Mouse (Mus musculus): ENCODE results near the gene Cd47. TPM values are rescaled to one million over a fixed set of nuclear protein-coding genes. Genes with fewer than 3 reads are reported as not detected.

Cd47 gene
- polyA plus RNA-seq, 1 experiment from 2014 or later: 40.0 TPM

DNA sequence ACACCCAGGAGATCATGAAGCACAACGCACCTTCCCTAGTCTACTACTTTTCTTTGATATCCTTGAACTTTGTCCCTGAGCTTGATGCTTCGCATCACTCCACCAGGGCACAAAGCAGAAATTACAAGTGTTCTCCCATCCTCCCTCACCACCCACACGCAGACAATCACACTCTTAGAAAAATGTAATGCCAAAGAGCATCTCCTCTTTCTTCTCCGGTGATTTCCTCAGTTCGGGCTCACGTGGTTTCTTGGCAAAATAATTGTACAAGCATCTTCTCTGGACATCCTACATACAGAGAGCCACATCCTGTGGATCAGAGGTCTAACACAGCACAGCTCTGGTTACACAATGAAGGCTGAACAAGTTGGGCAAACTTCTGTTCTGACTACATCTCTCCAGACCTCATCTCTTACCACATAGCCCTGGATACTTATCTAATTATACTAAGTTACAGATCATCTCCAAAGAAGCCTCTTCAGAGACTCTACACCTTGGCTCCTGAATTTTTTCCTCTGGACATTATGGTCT lies 36.4 kb downstream of the Cd47 start:
- Histone ChIP-seq H3K27me3 (no peaks in the 10 kb centered on the region), H3K4me3 (replicated peaks) (no peak overlapping the region), H3K9ac (replicated peaks) (no peak overlapping the region), H3K4me1 (replicated peaks) (peaks cover 5% of the 10 kb centered on the region; the same call in 1 of the 2 replicates), H3K36me3 (no peaks in the 10 kb centered on the region), H3K4me2 (no peak overlapping the region), H3K27ac (no peak overlapping the region), H3K9me3 (no peaks in the 10 kb centered on the region)
- no peak for ATAC-seq (ENCODE audit: insufficient number of reproducible peaks, insufficient read depth, low FRiP score, low TSS enrichment, low read depth)
- WGBS: 88% methylated on average over 6 of the region's 6 CpGs

DNA sequence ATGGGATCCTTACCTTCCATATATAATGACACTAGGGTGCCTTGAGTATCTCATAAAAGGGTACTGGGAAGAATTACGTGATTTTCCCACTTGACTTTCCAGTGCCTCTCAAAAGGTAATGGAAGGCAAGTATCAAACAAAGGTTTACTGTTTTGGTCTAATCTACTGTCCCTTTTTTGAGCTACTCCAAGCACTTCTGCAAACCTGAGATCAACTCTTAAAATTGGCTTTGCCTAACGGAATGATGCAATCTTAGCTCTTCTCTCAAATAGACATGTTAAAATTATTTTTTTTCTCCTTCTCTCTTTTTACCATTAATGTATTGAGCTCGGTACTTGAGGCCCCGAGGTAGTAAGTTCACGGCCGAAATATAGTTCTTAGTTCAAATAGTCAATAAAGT lies 38.6 kb downstream of the Cd47 start:
- no peak for ATAC-seq (ENCODE audit: insufficient number of reproducible peaks, insufficient read depth, low FRiP score, low TSS enrichment, low read depth)

DNA sequence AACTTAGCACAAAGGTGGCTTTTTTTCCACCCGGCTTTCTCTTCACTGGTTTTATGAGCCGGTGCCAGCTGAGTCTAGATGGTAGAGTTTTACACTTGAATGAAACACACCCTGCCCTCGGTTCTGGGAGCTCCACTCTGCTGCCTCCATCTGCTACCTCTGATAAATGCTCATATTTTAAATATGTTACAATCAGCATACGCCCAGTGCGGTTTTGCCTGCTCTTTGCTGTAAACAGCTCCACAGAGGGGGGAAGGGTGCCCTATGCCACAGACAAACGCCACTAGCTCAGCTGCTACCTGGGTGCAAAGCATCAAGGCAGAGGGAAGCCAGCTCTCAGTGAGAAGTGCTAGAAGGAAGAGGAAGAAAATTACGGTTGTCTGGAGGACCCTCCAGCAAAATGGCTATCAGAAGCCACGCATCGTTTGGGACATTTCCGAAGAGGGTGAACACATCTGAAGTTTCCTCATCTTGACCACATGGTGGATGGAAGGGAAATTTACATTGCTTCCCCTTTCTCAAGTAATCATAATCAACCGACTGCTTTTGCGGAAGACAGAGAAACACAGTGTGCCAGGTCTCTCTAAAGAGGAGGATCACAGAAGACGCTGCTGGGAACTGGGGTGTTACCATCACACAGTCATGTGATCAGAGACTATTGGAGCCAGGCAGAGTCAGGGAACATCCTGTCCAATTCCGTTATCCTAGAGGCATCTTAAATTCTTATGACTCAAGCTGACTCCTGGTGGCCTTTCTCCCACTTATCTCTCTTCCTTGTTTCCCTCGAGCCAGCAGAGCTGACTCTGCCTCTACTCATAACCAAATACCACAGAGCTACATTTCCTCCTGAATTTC lies 39.6 kb downstream of the Cd47 start:
- Histone ChIP-seq H3K4me2 (no peak overlapping the region), H3K27me3 (no peaks in the 10 kb centered on the region), H3K9me3 (no peaks in the 10 kb centered on the region), H3K9ac (replicated peaks) (no peak overlapping the region), H3K36me3 (no peaks in the 10 kb centered on the region), H3K4me1 (replicated peaks) (peaks cover 5% of the 10 kb centered on the region; the same call in 1 of the 2 replicates), H3K4me3 (replicated peaks) (no peak overlapping the region), H3K27ac (no peak overlapping the region)
- no peak for ATAC-seq (ENCODE audit: insufficient number of reproducible peaks, insufficient read depth, low FRiP score, low TSS enrichment, low read depth)
- 61% methylated on average over 15 of the region's 15 CpGs for WGBS

More for the DNA sequence above, 38.6 kb downstream of the Cd47 start:
- no peaks in the 10 kb centered on the region for H3K9me3 ChIP-seq
- WGBS: 88% methylated on average over 6 of the region's 6 CpGs
- H3K4me3 ChIP-seq (replicated peaks): no peak overlapping the region
- H3K4me2 ChIP-seq: no peak overlapping the region
- H3K36me3 ChIP-seq: no peaks in the 10 kb centered on the region
- H3K27me3 ChIP-seq: no peaks in the 10 kb centered on the region
- no peak overlapping the region for H3K9ac ChIP-seq (replicated peaks)
- H3K27ac ChIP-seq: no peak overlapping the region
- H3K4me1 ChIP-seq (replicated peaks): peaks cover 5% of the 10 kb centered on the region; the same call in 1 of the 2 replicates

DNA sequence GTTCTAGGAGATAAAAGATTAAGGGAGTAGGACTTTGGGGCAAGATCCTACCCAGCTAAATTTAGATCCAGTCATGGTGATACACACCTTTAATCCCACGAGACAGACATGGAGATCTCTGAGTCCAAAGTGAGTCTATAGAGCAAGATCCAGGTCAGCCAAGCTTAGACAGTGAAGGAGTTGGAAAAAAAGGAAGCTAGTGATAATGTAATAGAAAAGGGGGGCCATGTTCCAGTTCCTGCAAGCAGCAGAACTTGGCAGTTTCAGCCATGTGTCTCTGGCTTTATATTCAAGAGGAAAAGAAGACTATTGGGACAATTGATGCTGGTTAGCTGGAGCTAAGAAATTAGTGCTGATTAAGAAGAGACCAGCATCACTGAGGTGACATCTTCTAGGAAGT lies 43.4 kb downstream of the Cd47 start:
- ATAC-seq (ENCODE audit: insufficient number of reproducible peaks, insufficient read depth, low FRiP score, low TSS enrichment, low read depth): no peak
- peaks cover 5% of the 10 kb centered on the region; the same call in 1 of the 2 replicates for H3K4me1 ChIP-seq (replicated peaks)
- H3K4me3 ChIP-seq (replicated peaks): no peak overlapping the region
- H3K27me3 ChIP-seq: no peaks in the 10 kb centered on the region
- no peak overlapping the region for H3K27ac ChIP-seq
- 68% methylated on average over 1 of the region's 1 CpGs for WGBS
- H3K9me3 ChIP-seq: no peaks in the 10 kb centered on the region
- H3K36me3 ChIP-seq: no peaks in the 10 kb centered on the region
- H3K9ac ChIP-seq (replicated peaks): no peak overlapping the region
- H3K4me2 ChIP-seq: no peak overlapping the region

DNA sequence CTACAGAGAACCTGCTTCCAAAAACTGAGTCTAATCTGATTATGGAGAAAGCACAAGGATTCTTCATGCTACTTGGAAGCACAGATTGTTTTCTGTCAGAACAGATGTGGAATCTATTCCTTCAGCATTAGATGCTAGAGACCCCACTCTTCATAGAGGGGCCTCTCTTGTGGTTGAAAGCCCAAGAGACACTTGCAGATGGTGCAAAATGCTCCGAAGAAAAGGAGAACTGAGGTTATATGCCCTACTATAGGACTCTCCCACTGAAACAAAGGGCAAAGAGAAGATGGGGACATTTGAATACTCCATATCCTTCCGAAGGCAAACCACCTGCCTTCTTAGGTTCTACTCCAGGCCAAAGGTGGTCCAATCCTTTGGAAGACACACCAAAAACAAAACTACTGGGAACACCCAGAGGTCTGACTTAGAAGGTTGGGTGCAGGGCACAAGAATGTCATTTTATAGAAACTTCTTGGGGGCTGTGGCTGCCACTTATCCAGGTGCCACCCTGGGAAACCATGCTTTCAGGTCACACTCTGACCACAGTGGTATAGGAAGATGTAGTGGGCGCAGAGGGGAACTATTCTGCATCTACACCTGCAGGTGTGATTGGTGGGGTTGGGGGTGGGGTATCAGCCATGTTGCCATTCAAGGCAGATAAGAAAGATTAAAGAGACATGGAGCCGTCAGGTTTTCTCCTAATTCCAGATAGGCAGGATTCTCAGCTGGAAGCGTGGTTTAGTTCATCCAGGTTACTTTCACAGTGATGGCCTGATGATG lies 47.1 kb downstream of the Cd47 start:
- H3K9me3 ChIP-seq: no peaks in the 10 kb centered on the region
- no peak overlapping the region for H3K4me3 ChIP-seq (replicated peaks)
- no peak overlapping the region for H3K4me2 ChIP-seq
- 89% methylated on average over 5 of the region's 5 CpGs for WGBS
- H3K9ac ChIP-seq (replicated peaks): no peak overlapping the region
- H3K36me3 ChIP-seq: no peaks in the 10 kb centered on the region
- H3K27me3 ChIP-seq: no peaks in the 10 kb centered on the region
- no peak for ATAC-seq (ENCODE audit: insufficient number of reproducible peaks, insufficient read depth, low FRiP score, low TSS enrichment, low read depth)
- no peaks in the 10 kb centered on the region for H3K4me1 ChIP-seq (replicated peaks)
- H3K27ac ChIP-seq: no peak overlapping the region

DNA sequence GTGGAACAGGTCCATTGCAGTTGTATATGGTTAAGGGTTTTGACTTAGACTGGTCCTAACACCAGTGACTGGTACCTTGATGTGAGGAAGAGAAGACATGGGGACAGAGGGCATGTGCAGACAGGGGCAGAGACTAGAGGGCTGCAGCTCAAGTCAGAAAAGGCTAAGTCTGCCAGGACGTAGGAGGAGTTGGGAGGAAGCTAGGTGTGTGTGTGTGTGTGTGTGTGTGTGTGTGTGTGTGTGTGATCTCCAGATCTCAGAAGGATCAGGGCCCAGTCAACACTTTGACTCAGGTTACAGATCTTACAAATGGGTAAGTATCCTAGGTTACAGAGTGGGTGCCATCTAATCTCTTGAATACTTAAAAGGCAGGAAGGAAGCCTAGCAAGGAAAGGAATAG lies 48.3 kb downstream of the Cd47 start:
- 71% methylated on average over 1 of the region's 1 CpGs for WGBS
- ATAC-seq (ENCODE audit: insufficient number of reproducible peaks, insufficient read depth, low FRiP score, low TSS enrichment, low read depth): no peak

DNA sequence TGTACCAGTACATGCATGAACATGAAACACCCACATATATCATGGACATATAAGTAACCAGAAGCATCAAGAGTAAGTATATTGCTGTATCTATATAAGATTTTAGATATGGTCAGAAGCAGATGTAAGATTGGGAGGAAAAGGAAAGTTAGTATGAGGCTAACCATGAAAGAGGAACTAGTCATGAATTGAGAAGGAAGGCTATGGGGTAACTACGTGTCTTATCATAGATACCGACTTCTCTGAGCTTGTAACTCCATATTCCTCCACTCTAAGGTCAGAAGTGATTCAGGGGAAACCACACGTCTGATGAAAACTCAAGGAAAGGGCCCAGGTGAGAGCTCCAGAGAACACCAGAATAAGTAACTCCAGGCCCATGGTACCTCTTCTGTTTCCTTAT lies 52.6 kb downstream of the Cd47 start:
- no peaks in the 10 kb centered on the region for H3K27me3 ChIP-seq
- H3K4me1 ChIP-seq (replicated peaks): no peaks in the 10 kb centered on the region; the same call in none of the 2 replicates
- ATAC-seq (ENCODE audit: insufficient number of reproducible peaks, insufficient read depth, low FRiP score, low TSS enrichment, low read depth): no peak
- no peak overlapping the region for H3K4me3 ChIP-seq (replicated peaks)
- 82% methylated on average over 3 of the region's 3 CpGs for WGBS
- H3K4me2 ChIP-seq: no peak overlapping the region
- H3K27ac ChIP-seq: no peak overlapping the region
- H3K9me3 ChIP-seq: no peaks in the 10 kb centered on the region
- no peak overlapping the region for H3K9ac ChIP-seq (replicated peaks)
- no peaks in the 10 kb centered on the region for H3K36me3 ChIP-seq

More for the DNA sequence above, 48.3 kb downstream of the Cd47 start:
- no peaks in the 10 kb centered on the region for H3K36me3 ChIP-seq
- no peak overlapping the region for H3K9ac ChIP-seq (replicated peaks)
- H3K9me3 ChIP-seq: no peaks in the 10 kb centered on the region
- no peaks in the 10 kb centered on the region for H3K4me1 ChIP-seq (replicated peaks)
- no peak overlapping the region for H3K4me3 ChIP-seq (replicated peaks)
- no peak overlapping the region for H3K4me2 ChIP-seq
- H3K27ac ChIP-seq: no peak overlapping the region
- H3K27me3 ChIP-seq: no peaks in the 10 kb centered on the region

DNA sequence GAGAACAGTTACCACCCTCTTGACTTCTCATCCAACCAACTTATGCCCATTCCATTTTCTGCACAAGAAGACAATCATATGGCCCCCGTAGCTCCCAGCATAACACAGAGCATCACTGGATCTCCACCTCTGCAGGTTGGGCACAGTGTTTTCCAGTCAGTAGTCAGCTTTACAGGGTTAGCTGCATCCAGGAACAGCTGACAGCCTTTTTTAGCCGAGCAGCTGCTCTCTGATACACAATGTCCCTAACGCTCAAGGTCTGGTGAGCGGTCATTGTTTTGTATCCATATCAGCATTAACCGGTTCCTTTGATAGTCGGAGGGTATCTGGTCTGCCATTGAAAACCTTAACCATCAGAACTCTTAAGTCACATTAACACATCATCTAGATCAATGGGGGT lies 53.3 kb downstream of the Cd47 start:
- Histone ChIP-seq H3K4me2 (no peak overlapping the region), H3K9ac (replicated peaks) (no peak overlapping the region), H3K4me3 (replicated peaks) (no peak overlapping the region), H3K9me3 (no peaks in the 10 kb centered on the region), H3K27ac (no peak overlapping the region), H3K4me1 (replicated peaks) (peaks cover 2% of the 10 kb centered on the region), H3K27me3 (no peaks in the 10 kb centered on the region), H3K36me3 (no peaks in the 10 kb centered on the region)
- 89% methylated on average over 6 of the region's 6 CpGs for WGBS
- no peak for ATAC-seq (ENCODE audit: insufficient number of reproducible peaks, insufficient read depth, low FRiP score, low TSS enrichment, low read depth)

DNA sequence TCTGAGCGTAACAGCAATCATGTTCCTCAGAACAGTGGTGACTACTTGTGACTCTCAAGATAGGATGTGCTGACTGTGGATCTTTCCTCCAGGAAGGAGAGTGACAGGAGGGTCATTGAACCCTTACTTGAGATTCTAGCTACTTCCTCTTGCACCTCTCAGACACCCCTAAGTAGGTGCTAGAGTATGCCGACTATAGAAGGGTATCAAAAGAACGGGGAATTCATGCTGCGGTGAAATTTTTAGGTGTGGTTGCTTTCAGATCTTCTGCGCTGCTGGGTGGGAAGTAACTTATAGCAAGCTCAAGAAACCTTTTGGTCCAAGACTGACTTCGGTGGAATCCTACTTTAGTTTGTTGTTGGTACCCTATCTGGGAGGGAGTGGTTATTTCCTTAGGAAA lies 53.9 kb downstream of the Cd47 start:
- Histone ChIP-seq H3K4me2 (peak overlapping the region; percentile 72; the same call in 1 of the 2 replicates), H3K27me3 (no peaks in the 10 kb centered on the region), H3K4me3 (replicated peaks) (no peak overlapping the region), H3K27ac (no peak overlapping the region), H3K9ac (replicated peaks) (no peak overlapping the region), H3K4me1 (replicated peaks) (peaks cover 5% of the 10 kb centered on the region), H3K9me3 (no peaks in the 10 kb centered on the region), H3K36me3 (no peaks in the 10 kb centered on the region)
- WGBS: 90% methylated on average over 6 of the region's 6 CpGs
- ATAC-seq (ENCODE audit: insufficient number of reproducible peaks, insufficient read depth, low FRiP score, low TSS enrichment, low read depth): no peak

DNA sequence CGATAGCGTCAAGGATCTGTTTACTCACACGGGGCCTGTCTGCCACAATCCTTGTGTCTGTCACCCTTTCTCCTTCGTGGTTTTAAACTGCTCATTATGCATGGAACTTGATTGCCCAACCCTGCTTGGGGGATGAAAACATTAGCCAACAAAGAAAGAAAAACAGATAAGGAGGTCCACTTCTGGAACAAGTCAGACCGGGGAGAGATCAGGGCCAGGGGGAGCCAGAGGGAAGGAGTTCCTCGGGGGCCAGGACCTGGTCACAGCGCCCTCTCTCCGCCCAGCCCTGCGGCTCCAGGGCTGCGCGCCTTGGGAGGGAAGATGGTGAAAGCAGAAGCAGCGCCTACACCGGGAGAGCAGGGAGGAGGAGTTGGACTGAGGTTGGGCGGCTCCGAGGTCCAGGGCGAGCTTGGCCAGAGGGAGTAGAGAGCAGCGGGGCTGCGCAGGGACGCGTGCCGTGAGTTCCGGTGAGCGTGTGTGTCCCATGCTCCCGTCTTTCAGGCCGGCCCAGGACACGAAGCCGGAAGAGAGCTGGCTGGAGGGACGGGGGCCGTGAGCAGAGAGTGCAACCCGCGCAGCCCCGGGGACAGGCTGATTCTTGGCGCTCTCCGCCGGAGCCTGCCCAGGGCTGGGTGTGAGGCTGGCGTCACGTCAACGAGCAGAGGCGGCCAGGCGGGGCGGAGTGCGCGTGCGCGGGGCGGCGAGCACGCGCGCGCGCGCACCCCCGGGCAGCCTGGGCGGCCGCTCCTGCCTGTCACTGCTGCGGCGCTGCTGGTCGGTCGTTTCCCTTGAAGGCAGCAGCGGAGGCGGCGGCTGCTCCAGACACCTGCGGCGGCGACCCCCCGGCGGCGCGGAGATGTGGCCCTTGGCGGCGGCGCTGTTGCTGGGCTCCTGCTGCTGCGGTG lies 54.9 kb downstream of the Cd47 start:
- peak overlapping the region; percentile 72 for H3K4me2 ChIP-seq
- peak; percentile 96 for ATAC-seq (ENCODE audit: insufficient number of reproducible peaks, insufficient read depth, low FRiP score, low TSS enrichment, low read depth)
- no peaks in the 10 kb centered on the region for H3K27me3 ChIP-seq
- H3K4me3 ChIP-seq (replicated peaks): peak overlapping the region; percentile 90
- H3K27ac ChIP-seq: peak overlapping the region; percentile 97
- peak overlapping the region; percentile 85 for H3K9ac ChIP-seq (replicated peaks)
- H3K4me1 ChIP-seq (replicated peaks): peaks cover 5% of the 10 kb centered on the region
- no peaks in the 10 kb centered on the region for H3K9me3 ChIP-seq
- H3K36me3 ChIP-seq: no peaks in the 10 kb centered on the region
- WGBS: 2% methylated on average over 69 of the region's 74 CpGs
